Comparison of ENCODE assay signal across 9 mouse cellular contexts in genomic region chr10:58604779-58605178, GRCm38 (mm10).
DNase-seq lines count a peak whose midpoint lies in the region; ATAC-seq and TF ChIP-seq lines count a peak whose summit lies in the region.
"Had no signal": no experiment of that assay in that cellular context is flagged by ENCODE, and none has a peak within 500 bp of the region (broad histone marks: within the 10 kb centered on the region; RNA-seq: fewer than 3 reads in every experiment).

No protein-coding gene starts in this region.

- intact Hi-C loops in heart, adult 2 months (cut with DNase I): no loop called here

- no peak for TF ChIP-seq CTCF in heart, adult 2 months (IDR thresholded peaks at IDR 0.05)
- no peak for TF ChIP-seq CTCF in kidney, postnatal 0 days (IDR thresholded peaks at IDR 0.05; ENCODE audit: low read depth)

- no peak for ATAC-seq in midbrain, embryonic 14.5 days (ENCODE audit: low FRiP score, low TSS enrichment)
- ATAC-seq in kidney, postnatal 0 days (replicated peaks; ENCODE audit: low FRiP score, low read depth): peak; percentile 98
- no peak for ATAC-seq in erythroblast, adult 5-6 weeks (replicated peaks; ENCODE audit: low FRiP score, poor library complexity, severe bottlenecking)
- no peak for ATAC-seq in frontal cortex, adult (ENCODE audit: low TSS enrichment)

- no peaks in the 10 kb centered on the region for H3K79me2 ChIP-seq in heart, adult 2 months (replicated peaks; ENCODE audit: control insufficient read depth, insufficient read depth, low read length)

- H3K9ac ChIP-seq in midbrain, embryonic 14.5 days (replicated peaks; ENCODE audit: low read length): no peak overlapping the region
- no peak overlapping the region for H3K9ac ChIP-seq in heart, adult 2 months (ENCODE audit: low read depth, low read length)
- H3K9ac ChIP-seq in kidney, postnatal 0 days (ENCODE audit: low read depth, low read length): no peak overlapping the region

- no peak overlapping the region for H3K27ac ChIP-seq in midbrain, embryonic 14.5 days (replicated peaks; ENCODE audit: low read depth, low read length)
- no peak overlapping the region for H3K27ac ChIP-seq in midbrain, embryonic 10.5 days (replicated peaks)
- H3K27ac ChIP-seq in heart, adult 2 months: peak overlapping the region; percentile 43
- peak overlapping the region; percentile 78 for H3K27ac ChIP-seq in kidney, postnatal 0 days

- no peaks in the 10 kb centered on the region for H3K9me3 ChIP-seq in midbrain, embryonic 14.5 days (ENCODE audit: control insufficient read depth, low read length)
- H3K9me3 ChIP-seq in midbrain, embryonic 10.5 days (replicated peaks): no peaks in the 10 kb centered on the region
- H3K9me3 ChIP-seq in kidney, postnatal 0 days (replicated peaks; ENCODE audit: low read length): no peaks in the 10 kb centered on the region

- DNase-seq in midbrain, embryonic 14.5 days: peak; percentile 9
- no peak for DNase-seq in midbrain, embryonic 10.5 days (ENCODE audit: low spot score)
- DNase-seq in cerebellum, adult 11 months: peak; percentile 35
- peak; percentile 38 to 78 for DNase-seq in heart, adult 2 months
- DNase-seq in kidney, postnatal 0 days (ENCODE audit: low spot score): peak; percentile 57
- DNase-seq in ovary, postnatal 14 days (ENCODE audit: low spot score): peak; percentile 65

- peaks cover 9% of the 10 kb centered on the region for H3K4me1 ChIP-seq in midbrain, embryonic 14.5 days (ENCODE audit: control insufficient read depth, insufficient read depth, low read length)
- peaks cover 12% of the 10 kb centered on the region for H3K4me1 ChIP-seq in midbrain, embryonic 10.5 days
- H3K4me1 ChIP-seq in heart, adult 2 months (ENCODE audit: control insufficient read depth, insufficient read depth, low read length): peaks cover 3% of the 10 kb centered on the region; the same call in 1 of the 2 replicates
- 0 out of 2 replicates have a peak, but pooled peaks cover 3% of the 10 kb centered on the region for H3K4me1 ChIP-seq in kidney, postnatal 0 days (replicated peaks; ENCODE audit: insufficient read depth, low read length)

- H3K27me3 ChIP-seq in midbrain, embryonic 14.5 days (ENCODE audit: control insufficient read depth, insufficient read depth, low read length): no peaks in the 10 kb centered on the region
- no peaks in the 10 kb centered on the region for H3K27me3 ChIP-seq in midbrain, embryonic 10.5 days (ENCODE audit: low read depth, poor library complexity, severe bottlenecking)
- H3K27me3 ChIP-seq in heart, adult 2 months (ENCODE audit: control insufficient read depth, insufficient read depth, low read length): no peaks in the 10 kb centered on the region
- no peaks in the 10 kb centered on the region for H3K27me3 ChIP-seq in kidney, postnatal 0 days (ENCODE audit: insufficient read depth, low read length)

- WGBS in midbrain, embryonic 14.5 days: 85% methylated on average over 2 of the region's 2 CpGs
- WGBS in midbrain, embryonic 10.5 days: 88% methylated on average over 2 of the region's 2 CpGs
- 27% methylated on average over 2 of the region's 2 CpGs for WGBS in heart, adult 2 months
- 22% methylated on average over 2 of the region's 2 CpGs for WGBS in kidney, postnatal 0 days

- no peak overlapping the region for H3K4me3 ChIP-seq in midbrain, embryonic 14.5 days (replicated peaks; ENCODE audit: low read depth, low read length)
- no peak overlapping the region for H3K4me3 ChIP-seq in midbrain, embryonic 10.5 days
- H3K4me3 ChIP-seq in heart, adult 2 months: no peak overlapping the region
- no peak overlapping the region for H3K4me3 ChIP-seq in kidney, postnatal 0 days (replicated peaks; ENCODE audit: low read depth, low read length)
- H3K4me3 ChIP-seq: myocyte had no signal

- H3K4me2 ChIP-seq in midbrain, embryonic 14.5 days (ENCODE audit: low read length): no peak overlapping the region
- no peak overlapping the region for H3K4me2 ChIP-seq in kidney, postnatal 0 days (ENCODE audit: low read length)

- H3K36me3 ChIP-seq in midbrain, embryonic 14.5 days (ENCODE audit: control insufficient read depth, insufficient read depth, low read length): no peaks in the 10 kb centered on the region
- H3K36me3 ChIP-seq in midbrain, embryonic 10.5 days: no peaks in the 10 kb centered on the region
- no peaks in the 10 kb centered on the region for H3K36me3 ChIP-seq in heart, adult 2 months (ENCODE audit: control insufficient read depth, insufficient read depth, low read length)
- H3K36me3 ChIP-seq in kidney, postnatal 0 days (ENCODE audit: insufficient read depth, low read length): no peaks in the 10 kb centered on the region

- no peak for TF ChIP-seq POLR2A in heart, adult 2 months (IDR thresholded peaks at IDR 0.05; ENCODE audit: insufficient read depth, low read depth, low read length)

- no peak for TF ChIP-seq EP300 in heart, adult 2 months (IDR thresholded peaks at IDR 0.05; ENCODE audit: insufficient read depth, low read depth, low read length)

Comparison
In these comparisons a context has a peak if more than half of its experiments do, and no peak if none do; other contexts are left out.
1. H3K27ac ChIP-seq: peak in heart, adult 2 months (single experiment) and kidney, postnatal 0 days (single experiment); none in midbrain, embryonic 14.5 days (single experiment) and midbrain, embryonic 10.5 days (single experiment).